Comparison of ENCODE assay signal across 16 mouse cellular contexts in the genomic region with DNA sequence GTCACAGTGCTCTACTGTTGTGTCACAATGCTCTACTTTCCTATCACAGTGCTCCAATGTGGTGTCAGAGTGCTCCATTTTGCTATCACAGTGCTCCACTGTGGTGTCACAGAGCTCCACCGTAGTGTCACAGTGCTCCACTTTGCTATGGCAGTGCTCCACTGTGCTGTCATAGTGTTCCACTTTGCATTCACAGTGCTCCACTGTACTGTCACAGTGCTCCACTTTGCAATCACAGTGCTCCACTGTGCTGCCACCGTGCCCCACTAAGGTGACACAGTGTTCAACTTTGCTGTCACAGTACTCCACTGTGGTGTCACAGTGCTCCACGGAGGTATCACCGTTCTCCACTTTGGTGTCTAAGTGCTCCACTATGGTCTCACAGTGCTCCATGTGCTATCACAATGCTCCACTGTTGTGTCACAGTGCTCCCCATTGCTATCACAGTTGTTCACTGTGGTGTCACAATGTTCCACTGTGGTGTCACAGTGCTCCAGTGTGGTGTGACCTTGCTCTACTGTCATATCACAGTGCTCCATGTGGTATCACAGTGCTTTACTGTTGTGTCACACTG.
A peak's percentile ranks its signal among the peaks of the same experiment; 100 is the strongest.
DNase-seq lines count a peak whose midpoint lies in the region; ATAC-seq lines count a peak whose summit lies in the region.
"Had no signal": no experiment of that assay in that cellular context is flagged by ENCODE, and none has a peak within 500 bp of the region (broad histone marks: within the 10 kb centered on the region; RNA-seq: fewer than 3 reads in every experiment).

No protein-coding gene starts in this region.

- 91% methylated on average over 4 of the region's 4 CpGs for WGBS in hindbrain, embryonic 10.5 days
- WGBS in hindbrain, embryonic 12.5 days, result 91% methylated on average over 4 of the region's 4 CpGs
- 96% methylated on average over 4 of the region's 4 CpGs for WGBS in neural tube, embryonic 15.5 days
- WGBS in limb, embryonic 10.5 days, result 91% methylated on average over 4 of the region's 4 CpGs
- 89% methylated on average over 4 of the region's 4 CpGs for WGBS in liver, embryonic 11.5 days

- no peaks in the 10 kb centered on the region for H3K27me3 ChIP-seq in hindbrain, embryonic 10.5 days (ENCODE audit: insufficient read depth, poor library complexity, severe bottlenecking)
- H3K27me3 ChIP-seq in hindbrain, embryonic 12.5 days, result no peaks in the 10 kb centered on the region
- H3K27me3 ChIP-seq in neural tube, embryonic 15.5 days (replicated peaks), result no peaks in the 10 kb centered on the region
- H3K27me3 ChIP-seq in limb, embryonic 10.5 days (ENCODE audit: low read depth, poor library complexity, severe bottlenecking), result no peaks in the 10 kb centered on the region
- H3K27me3 ChIP-seq in liver, embryonic 11.5 days (replicated peaks; ENCODE audit: control insufficient read depth, insufficient read depth, low read length), result no peaks in the 10 kb centered on the region
- H3K27me3 ChIP-seq: heart, embryonic 13.5 days; hindbrain, embryonic 13.5 days; liver, embryonic 13.5 days had no signal

- no peaks in the 10 kb centered on the region for H3K36me3 ChIP-seq in hindbrain, embryonic 10.5 days
- no peaks in the 10 kb centered on the region for H3K36me3 ChIP-seq in hindbrain, embryonic 12.5 days
- H3K36me3 ChIP-seq in neural tube, embryonic 15.5 days, result no peaks in the 10 kb centered on the region
- H3K36me3 ChIP-seq in limb, embryonic 10.5 days, result no peaks in the 10 kb centered on the region
- no peaks in the 10 kb centered on the region for H3K36me3 ChIP-seq in liver, embryonic 11.5 days (ENCODE audit: control insufficient read depth, insufficient read depth, low read length)
- H3K36me3 ChIP-seq: heart, embryonic 13.5 days; hindbrain, embryonic 13.5 days; liver, embryonic 13.5 days had no signal

- peak; percentile 2 for DNase-seq in hindbrain, embryonic 10.5 days (ENCODE audit: low spot score)
- DNase-seq in neural tube, embryonic 10.5 days (ENCODE audit: extremely low spot score, low spot score), result peak; percentile 10
- DNase-seq in limb, embryonic 10.5 days (ENCODE audit: low spot score), result peak; percentile 21
- DNase-seq in liver, embryonic 11.5 days (ENCODE audit: low spot score), result peak; percentile 30
- no peak for DNase-seq in cerebellum, adult 8-10 months
- DNase-seq: adrenal gland, postnatal 25 days; cerebellum, adult 9-10 months; gastrocnemius, postnatal 14 days; liver, embryonic 13.5 days had no signal

- no peak overlapping the region for H3K4me3 ChIP-seq in hindbrain, embryonic 10.5 days
- H3K4me3 ChIP-seq in hindbrain, embryonic 12.5 days, result no peak overlapping the region
- no peak overlapping the region for H3K4me3 ChIP-seq in neural tube, embryonic 15.5 days (replicated peaks)
- no peak overlapping the region for H3K4me3 ChIP-seq in limb, embryonic 10.5 days
- H3K4me3 ChIP-seq in liver, embryonic 11.5 days (ENCODE audit: low read depth, low read length), result no peak overlapping the region
- H3K4me3 ChIP-seq: heart, embryonic 13.5 days; hindbrain, embryonic 13.5 days; liver, embryonic 13.5 days had no signal

- no peak overlapping the region for H3K4me2 ChIP-seq in hindbrain, embryonic 12.5 days (replicated peaks)
- H3K4me2 ChIP-seq in neural tube, embryonic 15.5 days, result no peak overlapping the region
- H3K4me2 ChIP-seq in liver, embryonic 11.5 days, result no peak overlapping the region
- H3K4me2 ChIP-seq: heart, embryonic 13.5 days; hindbrain, embryonic 13.5 days; liver, embryonic 13.5 days had no signal

- no peak for ATAC-seq in hindbrain, embryonic 12.5 days (ENCODE audit: low FRiP score)
- no peak for ATAC-seq in neural tube, embryonic 15.5 days (ENCODE audit: low FRiP score)
- no peak for ATAC-seq in liver, embryonic 11.5 days (replicated peaks; ENCODE audit: low FRiP score)
- ATAC-seq in megakaryocyte progenitor cell, adult 5-6 weeks (replicated peaks; ENCODE audit: poor library complexity), result no peak
- ATAC-seq: CD4-positive, CD25-positive, alpha-beta regulatory T cell, adult 4 months; intestine, postnatal 0 days had no signal

- H3K4me1 ChIP-seq in hindbrain, embryonic 10.5 days (replicated peaks), result no peaks in the 10 kb centered on the region
- H3K4me1 ChIP-seq in hindbrain, embryonic 12.5 days, result no peaks in the 10 kb centered on the region
- no peaks in the 10 kb centered on the region for H3K4me1 ChIP-seq in neural tube, embryonic 15.5 days
- H3K4me1 ChIP-seq in limb, embryonic 10.5 days, result no peaks in the 10 kb centered on the region
- H3K4me1 ChIP-seq in liver, embryonic 11.5 days (replicated peaks; ENCODE audit: control insufficient read depth, insufficient read depth, low read length), result no peaks in the 10 kb centered on the region
- H3K4me1 ChIP-seq: heart, embryonic 13.5 days; hindbrain, embryonic 13.5 days; liver, embryonic 13.5 days had no signal

- H3K9me3 ChIP-seq in hindbrain, embryonic 10.5 days, result no peaks in the 10 kb centered on the region
- no peaks in the 10 kb centered on the region for H3K9me3 ChIP-seq in hindbrain, embryonic 12.5 days (replicated peaks)
- no peaks in the 10 kb centered on the region for H3K9me3 ChIP-seq in neural tube, embryonic 15.5 days (replicated peaks)
- no peaks in the 10 kb centered on the region for H3K9me3 ChIP-seq in limb, embryonic 10.5 days (replicated peaks)
- H3K9me3 ChIP-seq in liver, embryonic 11.5 days (ENCODE audit: control insufficient read depth, low read length), result no peaks in the 10 kb centered on the region
- H3K9me3 ChIP-seq: heart, embryonic 13.5 days; hindbrain, embryonic 13.5 days had no signal

- H3K9ac ChIP-seq in hindbrain, embryonic 12.5 days, result no peak overlapping the region
- no peak overlapping the region for H3K9ac ChIP-seq in neural tube, embryonic 15.5 days (replicated peaks)
- no peak overlapping the region for H3K9ac ChIP-seq in liver, embryonic 11.5 days (ENCODE audit: low read depth, low read length)
- H3K9ac ChIP-seq: heart, embryonic 13.5 days; hindbrain, embryonic 13.5 days; liver, embryonic 13.5 days had no signal

- H3K27ac ChIP-seq in hindbrain, embryonic 10.5 days, result no peak overlapping the region
- no peak overlapping the region for H3K27ac ChIP-seq in hindbrain, embryonic 12.5 days
- no peak overlapping the region for H3K27ac ChIP-seq in neural tube, embryonic 15.5 days (replicated peaks)
- no peak overlapping the region for H3K27ac ChIP-seq in limb, embryonic 10.5 days
- H3K27ac ChIP-seq in liver, embryonic 11.5 days (ENCODE audit: low read depth, low read length), result no peak overlapping the region
- H3K27ac ChIP-seq: heart, embryonic 13.5 days; hindbrain, embryonic 13.5 days; liver, embryonic 13.5 days had no signal
